Mouse (Mus musculus) liver, embryonic 15.5 days (tissue): ENCODE measurements at regions not wholly inside any gene's neighbourhood (a gene's known extent, or its start where the extent isn't known, plus 50 kb on each side); places are given as distances from the start of the nearest gene placed in this dataset.
A peak's percentile ranks its signal among the peaks of the same experiment; 100 is the strongest.
"Not testable (repeated sequence)": the region's sequence is repeated elsewhere in the genome, so short reads cannot be mapped to it uniquely, and the experiment has no call there.

Source experiments
- ATAC-seq: fragments of 200-750 bp; cut with Nextera tagmentation; 2 replicates; pipeline ENCODE4 v1.8.0; 2017; ENCODE audit warnings: moderate number of reproducible peaks, mild to moderate bottlenecking, moderate library complexity; ENCODE audit not compliant: insufficient read depth
- H3K27ac ChIP-seq: fragments of 300-500 bp; sonication (generic); replicated peaks from 2 replicates; pipeline ENCODE4 v1.5.1; 2015; ENCODE audit warnings: mild to moderate bottlenecking, inconsistent platforms
- H3K27me3 ChIP-seq: fragments of 300-500 bp; sonication (generic); 2 replicates; pipeline ENCODE4 v1.6.1; 2015; ENCODE audit warnings: mild to moderate bottlenecking, inconsistent platforms
- H3K36me3 ChIP-seq: fragments of 300-500 bp; sonication (generic); replicated peaks from 2 replicates; pipeline ENCODE4 v1.6.1; 2015; ENCODE audit warnings: moderate library complexity, mild to moderate bottlenecking, inconsistent platforms
- H3K4me1 ChIP-seq: fragments of 300-500 bp; sonication (generic); replicated peaks from 2 replicates; pipeline ENCODE4 v1.6.1; 2015; ENCODE audit warnings: inconsistent platforms
- H3K4me2 ChIP-seq: fragments of 300-500 bp; sonication (generic); 2 replicates; pipeline ENCODE4 v1.6.1; 2015; ENCODE audit warnings: moderate library complexity, mild to moderate bottlenecking, inconsistent platforms
- H3K4me3 ChIP-seq: fragments of 300-500 bp; sonication (generic); replicated peaks from 2 replicates; pipeline ENCODE4 v1.5.1; 2015; ENCODE audit warnings: mild to moderate bottlenecking, inconsistent platforms
- H3K9ac ChIP-seq: fragments of 300-500 bp; sonication (generic); 2 replicates; pipeline ENCODE4 v1.6.1; 2015; ENCODE audit warnings: moderate library complexity, mild to moderate bottlenecking, inconsistent platforms
- H3K9me3 ChIP-seq: fragments of 300-500 bp; sonication (generic); replicated peaks from 2 replicates; pipeline ENCODE4 v1.6.1; 2016; ENCODE audit warnings: inconsistent platforms
- WGBS: fragments of 180-500 bp; shearing (Covaris S2); methylation state at CpG from one replicate; pipeline ENCODE4 v1.1.7; 2015; ENCODE audit warnings: mixed read lengths; ENCODE audit not compliant: insufficient replicate concordance; 5-methylcytosine and 5-hydroxymethylcytosine counted together

DNA sequence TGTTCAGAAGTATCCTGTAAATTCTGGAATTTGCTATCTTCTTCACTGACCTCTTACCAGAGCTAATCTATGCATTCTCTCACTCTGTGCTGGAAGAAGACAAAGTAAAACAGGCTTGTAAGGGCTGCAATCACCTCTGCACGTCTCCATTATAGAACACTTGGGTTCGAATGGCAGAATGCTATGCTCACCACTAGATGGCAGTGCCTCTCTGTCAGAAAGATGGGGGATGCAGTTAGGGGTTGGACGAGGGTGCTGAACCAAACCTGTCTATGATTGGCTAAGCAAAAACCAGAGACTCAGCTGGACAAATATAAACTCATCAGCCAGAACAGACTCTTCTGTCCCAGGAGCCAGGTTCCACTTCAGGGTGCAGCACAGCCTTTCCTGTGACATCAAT lies 546.5 kb upstream of the Olfr1507 start:
- not testable (repeated sequence) for H3K4me1 ChIP-seq, H3K4me2 ChIP-seq, H3K36me3 ChIP-seq, H3K27ac ChIP-seq, H3K4me3 ChIP-seq, H3K9ac ChIP-seq, H3K27me3 ChIP-seq, H3K9me3 ChIP-seq, ATAC-seq
- WGBS = 5% methylated on average over 3 of the region's 3 CpGs

DNA sequence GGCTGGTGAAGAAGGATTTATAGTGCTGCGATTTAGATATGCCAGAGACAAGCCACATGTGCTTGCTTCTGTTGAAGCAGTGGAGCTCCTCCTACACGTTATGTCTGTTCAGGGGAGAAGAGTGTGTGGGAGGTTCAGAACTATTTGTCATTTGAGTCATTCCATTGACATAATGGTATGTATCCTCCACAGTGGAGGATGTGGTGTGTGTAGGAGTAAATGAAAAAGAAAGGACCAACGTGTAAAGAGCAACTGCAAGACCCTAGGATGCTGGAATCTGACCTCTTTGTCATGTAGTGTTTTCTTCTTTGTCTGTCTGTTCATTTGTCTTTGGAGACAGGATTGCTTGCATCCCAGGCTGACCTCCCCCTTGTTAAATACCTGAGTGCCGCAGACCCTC lies 543.9 kb upstream of the Olfr1507 start:
- not testable (repeated sequence) for H3K9ac ChIP-seq, H3K27ac ChIP-seq, H3K27me3 ChIP-seq, H3K4me3 ChIP-seq, H3K4me2 ChIP-seq, ATAC-seq, H3K36me3 ChIP-seq, H3K4me1 ChIP-seq, H3K9me3 ChIP-seq
- WGBS = 84% methylated on average over 4 of the region's 4 CpGs

DNA sequence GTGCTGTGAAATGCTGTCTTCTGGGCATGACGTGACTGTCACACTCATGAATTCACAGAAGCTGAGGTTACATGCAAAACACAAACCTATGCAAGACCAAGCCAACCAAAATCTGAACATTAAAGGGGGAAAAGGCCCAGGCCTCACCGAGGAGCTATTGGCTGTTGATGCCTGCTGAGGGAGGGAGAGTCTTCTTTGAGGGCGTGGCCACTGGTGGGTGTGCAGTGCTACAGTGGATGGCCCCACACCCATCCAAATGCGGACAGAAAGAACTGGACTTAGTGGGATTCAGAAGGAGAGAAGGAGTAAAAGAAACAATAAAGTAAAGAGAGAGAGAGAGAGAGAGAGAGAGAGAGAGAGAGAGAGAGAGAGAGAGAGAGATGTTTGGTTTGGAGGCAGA lies 539.4 kb upstream of the Olfr1507 start:
- H3K4me3 ChIP-seq, H3K36me3 ChIP-seq, H3K4me1 ChIP-seq, H3K9ac ChIP-seq, H3K27ac ChIP-seq, H3K9me3 ChIP-seq, H3K27me3 ChIP-seq, H3K4me2 ChIP-seq: not testable (repeated sequence)
- no CpG with 5 or more reads among the region's 4 CpGs for WGBS
- 0 out of 2 replicates have a peak, but pooled peaks have one; percentile 44 for ATAC-seq

DNA sequence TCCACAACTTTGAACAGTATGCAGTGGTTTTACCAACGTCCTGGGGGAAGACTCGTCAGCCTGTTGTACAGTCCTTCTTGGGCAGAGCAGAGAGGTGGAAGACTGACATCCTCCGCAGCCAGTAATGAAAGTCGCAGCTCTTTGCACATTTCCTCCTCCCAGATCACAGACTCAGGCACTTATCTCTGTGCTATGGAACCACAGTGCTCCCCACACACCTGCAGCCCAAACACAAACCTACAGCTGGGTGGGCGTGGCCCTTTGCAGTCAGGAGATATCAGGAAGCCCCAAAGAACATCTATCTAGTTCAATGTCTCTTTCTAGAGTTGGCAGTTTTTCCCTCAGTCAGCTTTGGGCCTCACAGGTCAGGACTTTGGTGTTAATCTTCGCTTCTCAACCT lies 537.7 kb upstream of the Olfr1507 start:
- not testable (repeated sequence) for H3K36me3 ChIP-seq, H3K4me3 ChIP-seq, H3K9me3 ChIP-seq, H3K27me3 ChIP-seq, H3K4me2 ChIP-seq, H3K27ac ChIP-seq, H3K4me1 ChIP-seq, H3K9ac ChIP-seq
- peak; percentile 82 for ATAC-seq
- no CpG with 5 or more reads among the region's 6 CpGs for WGBS

DNA sequence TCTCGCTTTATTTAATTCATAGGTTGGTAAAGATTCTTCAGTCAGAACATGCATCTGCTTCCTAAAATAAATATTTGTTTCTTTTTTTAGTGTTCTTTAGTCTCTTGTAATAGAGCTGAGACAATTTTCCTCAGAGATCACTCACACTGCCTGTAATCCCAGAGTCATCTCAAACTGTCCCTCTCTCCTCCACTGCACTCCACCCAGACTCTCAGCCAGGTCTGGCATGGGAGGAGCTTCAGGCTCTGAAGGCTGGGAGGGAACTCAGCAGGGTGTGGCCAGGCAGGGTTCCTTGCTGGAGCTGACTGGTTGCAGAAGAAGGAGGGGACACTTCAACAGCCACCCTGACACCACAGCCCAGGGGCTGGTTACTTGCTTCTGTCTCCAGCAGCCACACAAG lies 536.9 kb upstream of the Olfr1507 start:
- WGBS = no CpG with 5 or more reads among the region's 1 CpGs
- not testable (repeated sequence) for H3K4me2 ChIP-seq

DNA sequence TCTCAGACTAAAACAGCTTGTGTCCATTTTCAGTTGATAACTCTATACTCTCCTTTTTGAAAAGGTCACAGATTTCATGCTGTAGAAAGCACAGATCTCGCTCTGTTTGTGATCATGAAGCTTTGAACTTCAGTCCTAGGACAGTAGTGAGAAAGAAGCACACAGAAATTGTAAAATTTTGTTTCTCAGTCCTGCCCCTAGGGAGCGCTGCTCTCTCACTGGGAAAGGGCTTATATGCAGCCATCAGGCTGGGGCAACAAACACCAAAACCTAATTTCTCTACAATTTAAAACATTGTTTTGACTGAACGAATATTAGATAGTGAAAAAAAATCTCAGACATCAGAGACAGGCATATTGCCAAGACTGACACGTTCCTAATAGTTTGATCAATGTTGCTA lies 534.7 kb upstream of the Olfr1507 start:
- H3K36me3 ChIP-seq, ATAC-seq, H3K4me2 ChIP-seq, H3K27ac ChIP-seq, H3K9ac ChIP-seq, H3K27me3 ChIP-seq, H3K4me1 ChIP-seq, H3K9me3 ChIP-seq, H3K4me3 ChIP-seq: not testable (repeated sequence)
- no CpG with 5 or more reads among the region's 4 CpGs for WGBS

More for the DNA sequence above, 536.9 kb upstream of the Olfr1507 start:
- not testable (repeated sequence) for H3K4me1 ChIP-seq, H3K4me3 ChIP-seq, H3K27ac ChIP-seq, H3K27me3 ChIP-seq, H3K36me3 ChIP-seq, H3K9me3 ChIP-seq, H3K9ac ChIP-seq
- peak; percentile 72 for ATAC-seq

DNA sequence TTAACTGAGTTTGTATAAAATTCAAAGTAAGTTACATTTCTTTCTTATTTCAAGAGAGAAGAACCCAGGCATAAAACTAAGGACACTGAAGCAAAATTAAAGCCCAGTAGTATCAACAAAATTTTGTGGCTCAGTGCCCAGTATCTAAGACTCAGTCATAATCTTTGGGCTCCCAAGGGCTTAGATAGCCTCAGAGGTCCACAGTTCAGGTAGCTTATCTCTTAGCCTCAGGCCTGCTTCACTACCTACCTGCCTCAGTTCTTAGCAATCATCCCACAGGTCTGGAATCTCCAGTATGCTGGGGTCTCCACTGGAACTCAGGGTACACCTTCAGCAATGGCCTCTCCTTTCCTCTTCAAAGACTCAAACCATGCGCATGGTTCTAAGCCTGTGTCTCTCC lies 531.4 kb upstream of the Olfr1507 start:
- H3K36me3 ChIP-seq, H3K27ac ChIP-seq, H3K9ac ChIP-seq, H3K9me3 ChIP-seq, H3K4me1 ChIP-seq, ATAC-seq, H3K27me3 ChIP-seq, H3K4me3 ChIP-seq, H3K4me2 ChIP-seq: not testable (repeated sequence)
- WGBS = no CpG with 5 or more reads among the region's 1 CpGs

DNA sequence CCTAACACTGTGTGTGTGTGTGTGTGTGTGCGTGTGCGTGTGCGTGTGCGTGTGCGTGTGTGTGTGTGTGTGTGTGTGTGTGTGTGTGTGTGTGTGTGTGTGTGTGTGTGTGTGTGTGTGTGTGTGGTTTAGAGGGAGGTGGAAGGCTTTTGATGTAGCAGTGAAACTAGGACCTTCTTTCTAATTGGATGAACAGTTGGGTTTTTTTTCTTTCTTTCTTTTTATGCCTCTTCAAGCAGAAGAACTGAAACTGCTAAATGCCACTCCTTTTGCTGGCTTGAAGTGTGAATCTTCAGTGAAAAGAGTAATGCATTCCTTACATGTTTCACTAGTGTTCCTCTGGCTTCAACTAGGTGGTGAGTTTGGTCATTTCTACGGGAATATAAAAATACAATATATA lies 524.6 kb upstream of the Olfr1507 start:
- no CpG with 5 or more reads among the region's 6 CpGs for WGBS
- not testable (repeated sequence) for H3K36me3 ChIP-seq, H3K4me2 ChIP-seq, H3K4me3 ChIP-seq, H3K27ac ChIP-seq, H3K4me1 ChIP-seq, H3K27me3 ChIP-seq, ATAC-seq, H3K9ac ChIP-seq, H3K9me3 ChIP-seq

DNA sequence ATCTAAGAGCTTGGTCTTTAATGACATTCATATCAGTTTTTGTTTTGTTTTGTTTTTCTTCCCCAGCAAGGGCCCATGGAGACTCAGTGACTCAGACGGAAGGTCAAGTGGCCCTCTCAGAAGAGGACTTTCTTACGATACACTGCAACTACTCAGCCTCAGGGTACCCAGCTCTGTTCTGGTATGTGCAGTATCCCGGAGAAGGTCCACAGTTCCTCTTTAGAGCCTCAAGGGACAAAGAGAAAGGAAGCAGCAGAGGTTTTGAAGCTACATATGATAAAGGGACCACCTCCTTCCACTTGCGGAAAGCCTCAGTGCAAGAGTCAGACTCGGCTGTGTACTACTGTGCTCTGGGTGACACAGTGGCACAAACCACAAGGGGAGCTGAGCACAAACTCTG lies 512.2 kb upstream of the Olfr1507 start:
- not testable (repeated sequence) for H3K9me3 ChIP-seq, H3K4me1 ChIP-seq, H3K9ac ChIP-seq, H3K27me3 ChIP-seq, ATAC-seq, H3K27ac ChIP-seq, H3K4me3 ChIP-seq, H3K36me3 ChIP-seq, H3K4me2 ChIP-seq
- no CpG with 5 or more reads among the region's 5 CpGs for WGBS

DNA sequence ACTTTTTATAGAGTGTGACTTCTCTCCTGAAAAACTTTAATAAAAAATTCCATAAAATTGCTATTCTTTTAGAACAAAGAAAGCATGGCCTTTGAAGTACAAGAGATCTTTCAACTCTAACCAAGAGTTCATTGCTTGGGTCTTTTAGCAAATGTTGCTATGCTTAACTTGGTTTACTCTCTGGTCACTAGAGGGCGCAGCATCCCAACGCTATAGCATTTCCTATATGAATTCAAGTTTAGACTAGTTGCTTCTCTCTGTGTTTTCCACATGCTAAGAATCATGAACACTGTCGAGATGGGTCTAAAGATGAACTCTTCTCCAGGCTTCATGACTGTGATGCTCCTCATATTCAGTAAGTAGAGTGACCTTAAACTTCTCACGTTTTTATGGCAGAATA lies 511.8 kb upstream of the Olfr1507 start:
- H3K9ac ChIP-seq, H3K4me3 ChIP-seq, H3K27me3 ChIP-seq, H3K36me3 ChIP-seq, ATAC-seq, H3K27ac ChIP-seq, H3K4me1 ChIP-seq, H3K4me2 ChIP-seq, H3K9me3 ChIP-seq: not testable (repeated sequence)
- no CpG with 5 or more reads among the region's 4 CpGs for WGBS

DNA sequence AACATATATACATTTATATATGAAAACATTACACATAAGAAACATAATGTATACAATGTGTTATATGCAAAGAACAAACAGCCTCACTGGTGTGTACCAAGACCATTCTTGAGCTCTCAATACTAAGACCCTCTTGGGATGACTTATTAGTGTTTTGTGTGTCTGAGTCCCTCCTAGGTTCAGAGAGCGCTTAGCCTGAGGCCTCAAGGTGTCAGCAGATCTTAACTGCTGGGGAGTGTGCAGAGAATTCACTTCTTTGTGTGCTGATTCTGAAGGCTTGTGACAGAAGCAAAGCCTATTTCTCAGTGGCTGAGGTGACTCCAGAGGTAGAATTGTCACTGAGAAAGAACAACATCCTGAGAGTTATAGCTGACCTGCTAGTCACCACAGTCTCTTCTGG lies 505.7 kb upstream of the Olfr1507 start:
- not testable (repeated sequence) for H3K27me3 ChIP-seq, H3K27ac ChIP-seq, H3K36me3 ChIP-seq, H3K4me3 ChIP-seq, H3K9ac ChIP-seq, H3K4me1 ChIP-seq, ATAC-seq, H3K4me2 ChIP-seq, H3K9me3 ChIP-seq
- 58% methylated on average over 1 of the region's 1 CpGs for WGBS

DNA sequence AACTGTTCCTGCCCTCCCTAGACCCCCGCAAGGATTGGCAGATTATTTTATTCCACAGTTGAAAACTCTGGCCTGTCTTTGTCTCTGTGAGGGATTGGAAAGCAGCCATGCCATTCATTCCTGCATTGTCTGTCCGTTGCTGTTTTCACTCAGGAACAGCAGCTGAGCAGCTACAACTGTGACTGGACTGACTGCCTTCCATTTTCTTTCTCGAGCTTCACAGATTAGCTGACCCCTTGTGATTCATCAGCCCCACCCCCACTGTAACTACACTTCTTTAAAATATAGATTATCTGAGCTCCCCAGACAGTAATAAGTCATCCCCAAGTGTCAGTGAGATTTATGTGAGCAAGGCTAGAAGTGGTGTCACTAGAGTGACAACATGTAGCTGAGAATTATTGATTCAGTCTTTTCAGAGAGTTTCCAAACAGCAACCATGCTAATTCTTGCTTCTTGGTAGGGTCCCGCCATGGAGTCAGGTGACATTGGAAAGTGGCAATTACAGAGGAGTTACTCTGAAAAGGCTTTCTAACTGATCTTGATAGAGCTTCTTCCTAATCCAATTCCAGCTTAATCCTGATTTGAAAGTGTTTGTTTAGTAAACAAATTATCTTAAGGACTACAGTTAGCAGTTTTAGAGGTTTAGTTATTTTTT lies 496.7 kb upstream of the Olfr1507 start:
- H3K27me3 ChIP-seq, H3K27ac ChIP-seq, H3K9me3 ChIP-seq, H3K4me2 ChIP-seq, ATAC-seq, H3K36me3 ChIP-seq, H3K4me1 ChIP-seq, H3K4me3 ChIP-seq, H3K9ac ChIP-seq: not testable (repeated sequence)
- WGBS = 33% methylated on average over 1 of the region's 4 CpGs
